Mouse (Mus musculus) leukemia stem cell, adult 10-12 weeks (primary cell): ENCODE results near the gene Olfr360. TPM values are rescaled to one million over a fixed set of nuclear protein-coding genes. Genes with fewer than 3 reads are reported as not detected.

ENCODE experiments used
- polyA plus RNA-seq: library from polyadenylated mRNA; stranded (reverse); fragments of >175 nt; gene quantifications from 2 replicates; pipeline ENCODE4 v1.2.3, GENCODE M21; 2012; ENCODE audit warnings: low replicate concordance

The Olfr360 gene
- polyA plus RNA-seq: not detected in 2 replicates

DNA sequence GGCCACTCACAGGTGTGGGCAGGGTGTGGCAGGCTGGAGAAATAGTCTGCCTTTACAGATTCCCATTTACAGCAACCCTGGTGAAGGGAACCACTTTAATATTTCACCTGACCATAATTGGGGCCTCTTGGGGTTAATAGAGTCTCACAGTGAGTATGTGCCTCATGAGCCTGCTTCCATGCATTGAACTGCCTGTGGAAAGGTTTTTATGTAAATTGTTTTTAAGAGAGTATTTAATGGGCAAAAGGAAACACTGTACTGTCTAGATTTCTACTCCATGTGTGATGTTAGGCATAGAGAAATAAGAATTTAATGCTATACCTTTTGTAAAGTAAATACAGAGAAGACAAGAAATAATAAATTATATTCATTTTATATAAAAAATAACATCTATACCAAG is at the start of gene Olfr360:
Olfr360 (plus strand) TSS at position 301 of the 400 bp plus-strand sequence.

DNA sequence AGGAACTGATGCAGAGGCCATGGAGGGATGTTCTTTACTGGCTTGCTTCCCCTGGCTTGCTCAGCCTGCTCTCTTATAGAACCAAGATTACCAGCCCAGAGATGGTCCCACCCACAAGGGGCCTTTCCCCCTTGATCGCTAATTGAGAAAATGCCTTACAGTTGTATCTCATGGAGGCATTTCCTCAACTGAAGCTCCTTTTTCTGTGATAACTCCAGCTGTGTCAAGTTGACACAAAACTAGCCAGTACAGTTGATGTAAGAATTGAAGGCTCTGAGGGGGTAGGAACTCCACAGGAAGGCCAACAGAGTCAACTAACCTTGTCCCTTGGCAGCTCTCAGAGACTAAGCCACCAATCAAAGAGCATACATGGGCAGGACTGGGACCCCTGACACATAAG is 23.6 kb downstream of the Olfr360 start, which contains the start of gene Olfr361:
Olfr361 (minus strand) TSS at position 101 of the 400 bp plus-strand sequence.

DNA sequence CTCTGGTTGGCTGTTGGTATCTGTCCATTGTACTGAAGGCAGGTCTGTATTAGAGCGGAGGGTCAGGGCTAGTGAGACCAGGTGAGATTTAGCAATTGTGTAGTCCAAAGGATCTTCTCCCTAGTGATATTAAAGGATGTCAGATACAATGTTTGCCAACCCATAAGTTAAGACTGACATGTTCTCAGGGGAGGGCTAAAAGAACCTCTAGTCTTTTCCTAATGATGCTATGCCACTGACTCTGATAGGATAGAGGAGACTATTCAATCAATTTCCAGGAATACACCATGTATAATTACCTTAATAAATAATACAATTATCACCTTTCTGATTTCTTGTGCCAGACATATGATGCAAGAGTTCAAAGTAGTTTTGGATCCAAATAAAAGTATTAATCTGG is 52.3 kb downstream of the Olfr360 start, which contains the start of gene Olfr362:
Olfr362 (minus strand) TSS at position 101 of the 400 bp plus-strand sequence.

Other genes starting within 250 kb of the Olfr360 start
- gene Olfr3, start 248.7 kb upstream of the Olfr360 start, polyA plus RNA-seq: not detected in 2 replicates
- not detected in 2 replicates for gene Olfr350, start 219.4 kb upstream of the Olfr360 start, polyA plus RNA-seq
- gene Olfr351, start 203.1 kb upstream of the Olfr360 start, polyA plus RNA-seq: not detected in 2 replicates
- not detected in 2 replicates for gene Olfr352, start 197.3 kb upstream of the Olfr360 start, polyA plus RNA-seq
- 0.03 TPM in 1 of 2 replicates, not detected in the other for gene Olfr353, start 172.8 kb upstream of the Olfr360 start, polyA plus RNA-seq
- not detected in 2 replicates for gene Olfr354, start 160.1 kb upstream of the Olfr360 start, polyA plus RNA-seq
- not detected in 2 replicates for gene Olfr355, start 136.8 kb upstream of the Olfr360 start, polyA plus RNA-seq
- gene Olfr356, start 128.6 kb upstream of the Olfr360 start, polyA plus RNA-seq: not detected in 2 replicates
- 0.03 TPM in 1 of 2 replicates, not detected in the other for gene Olfr357, start 71.9 kb upstream of the Olfr360 start, polyA plus RNA-seq
- not detected in 2 replicates for gene Olfr358, start 56.4 kb upstream of the Olfr360 start, polyA plus RNA-seq
- gene Olfr361, start 23.5 kb downstream of the Olfr360 start, polyA plus RNA-seq: not detected in 2 replicates
- gene Olfr362, start 52.2 kb downstream of the Olfr360 start, polyA plus RNA-seq: not detected in 2 replicates
- not detected in 2 replicates for gene Olfr364-ps1, start 73.6 kb downstream of the Olfr360 start, polyA plus RNA-seq
- gene Olfr365, start 122.5 kb downstream of the Olfr360 start, polyA plus RNA-seq: 0.05 TPM in 1 of 2 replicates, not detected in the other
- not detected in 2 replicates for gene Olfr366, start 145.8 kb downstream of the Olfr360 start, polyA plus RNA-seq